Comparison of ENCODE assay signal across 21 mouse cellular contexts in genomic region chr3:137798769-137799168, GRCm38 (mm10).
"Had no signal": no experiment of that assay in that cellular context is flagged by ENCODE, and none has a peak within 500 bp of the region (broad histone marks: within the 10 kb centered on the region; RNA-seq: fewer than 3 reads in every experiment).

No protein-coding gene starts in this region.

- H3K27ac ChIP-seq: liver, embryonic 15.5 days; lung, embryonic 15.5 days; midbrain, embryonic 10.5 days; midbrain, embryonic 12.5 days; neural tube, embryonic 13.5 days; neural tube, embryonic 15.5 days; stomach, embryonic 15.5 days; stomach, postnatal 0 days had no signal

- H3K36me3 ChIP-seq: liver, embryonic 15.5 days; lung, embryonic 15.5 days; midbrain, embryonic 10.5 days; midbrain, embryonic 12.5 days; neural tube, embryonic 13.5 days; neural tube, embryonic 15.5 days; stomach, embryonic 15.5 days had no signal

- H3K4me3 ChIP-seq: liver, embryonic 15.5 days; lung, embryonic 15.5 days; midbrain, embryonic 10.5 days; midbrain, embryonic 12.5 days; myocyte; neural tube, embryonic 13.5 days; neural tube, embryonic 15.5 days; stomach, embryonic 15.5 days had no signal

- H3K4me2 ChIP-seq: liver, embryonic 15.5 days; lung, embryonic 15.5 days; midbrain, embryonic 12.5 days; neural tube, embryonic 13.5 days; neural tube, embryonic 15.5 days; stomach, embryonic 15.5 days had no signal

- DNase-seq: liver, postnatal 0 days; lung, adult 2 months; lung, postnatal 10 days; lung, postnatal 4 days; midbrain, embryonic 14.5 days; retina, postnatal 1 day; right cerebral cortex, adult 18-20 months; right cerebral cortex, postnatal 25 days; right cerebral cortex, postnatal 4 days; thymus, postnatal 14 days; thymus, postnatal 36 days had no signal

- ATAC-seq: liver, postnatal 0 days; midbrain, embryonic 16.5 days had no signal

- H3K9ac ChIP-seq: liver, embryonic 15.5 days; liver, postnatal 0 days; lung, embryonic 15.5 days; midbrain, embryonic 12.5 days; neural tube, embryonic 13.5 days; neural tube, embryonic 15.5 days; stomach, embryonic 15.5 days had no signal

- H3K27me3 ChIP-seq: liver, embryonic 15.5 days; lung, embryonic 15.5 days; midbrain, embryonic 12.5 days; neural tube, embryonic 13.5 days; neural tube, embryonic 15.5 days; stomach, embryonic 15.5 days had no signal

- H3K4me1 ChIP-seq: lung, embryonic 15.5 days; midbrain, embryonic 10.5 days; midbrain, embryonic 12.5 days; neural tube, embryonic 13.5 days; neural tube, embryonic 15.5 days; stomach, embryonic 15.5 days had no signal

- H3K9me3 ChIP-seq: liver, embryonic 15.5 days; lung, embryonic 15.5 days; midbrain, embryonic 10.5 days; midbrain, embryonic 12.5 days; neural tube, embryonic 13.5 days; neural tube, embryonic 15.5 days; stomach, embryonic 15.5 days had no signal
